Mouse (Mus musculus): ENCODE results near the gene Cdc40. TPM values are rescaled to one million over a fixed set of nuclear protein-coding genes. Genes with fewer than 3 reads are reported as not detected.

The Cdc40 gene
- 18.9 and 20.0 TPM in 2 replicates for polyA plus RNA-seq (2015; fragmentation: Nextera tagmentation; extraction: Ambion mirVana)

DNA sequence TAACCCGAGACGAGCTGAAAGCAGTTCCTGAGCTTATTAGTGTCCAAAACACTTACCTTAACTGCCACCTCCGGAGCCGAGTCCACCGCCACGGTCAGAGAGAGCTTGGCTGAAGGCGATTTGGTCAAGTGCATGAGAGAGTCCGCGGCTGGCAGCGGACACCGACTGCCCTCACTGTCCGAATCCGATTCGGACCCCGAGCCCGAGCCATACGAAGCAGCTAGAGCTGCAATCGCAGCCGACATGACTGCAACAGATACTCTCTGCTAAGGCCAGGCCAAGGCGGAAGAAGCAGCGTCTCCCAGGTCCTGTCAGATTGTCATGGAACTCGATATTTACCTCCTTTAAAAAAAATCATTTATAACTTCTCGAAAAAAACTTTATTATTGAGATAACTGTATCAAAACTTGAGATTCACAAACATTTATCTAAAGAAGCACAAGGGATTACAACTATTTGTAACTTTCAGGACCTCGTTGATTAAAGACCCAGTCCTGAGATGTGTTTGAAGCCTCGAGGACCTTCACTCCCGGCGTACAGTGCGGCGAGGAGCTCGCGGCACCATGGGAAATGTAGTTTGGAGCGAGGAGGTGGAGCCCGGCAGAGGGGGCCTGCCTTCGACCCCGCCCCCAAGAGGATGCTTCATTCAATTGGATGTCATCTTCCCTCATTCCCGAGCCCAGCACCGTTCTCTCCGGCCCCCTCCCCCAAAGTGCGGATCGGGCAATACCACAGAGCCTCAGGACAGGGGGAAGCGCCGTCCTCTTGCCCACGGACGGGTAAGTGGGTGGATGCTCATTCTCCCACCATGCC lies at the start of gene Cdc40, which contains the start of gene Wasf1:
Cdc40 (minus strand) TSS at position 481 of the 813 bp plus-strand sequence.
Wasf1 (plus strand) TSS at position 645 of the 813 bp plus-strand sequence.

Other genes starting within 250 kb of the Cdc40 start
- 1.1 and 1.5 TPM in 2 replicates for gene Mettl24, start 200.0 kb downstream of the Cdc40 start, polyA plus RNA-seq (2015; fragmentation: Nextera tagmentation; extraction: Ambion mirVana)
- 1.2 and 1.8 TPM in 2 replicates for gene Wasf1, start 164 bp upstream of the Cdc40 start, polyA plus RNA-seq (2015; fragmentation: Nextera tagmentation; extraction: Ambion mirVana)
- gene Gpr6, start 189.0 kb upstream of the Cdc40 start, polyA plus RNA-seq (2015; fragmentation: Nextera tagmentation; extraction: Ambion mirVana) = not detected in 2 replicates

All from spleen, postnatal 0 days (tissue).